Comparison of ENCODE assay signal across 11 mouse cellular contexts in the genomic region with DNA sequence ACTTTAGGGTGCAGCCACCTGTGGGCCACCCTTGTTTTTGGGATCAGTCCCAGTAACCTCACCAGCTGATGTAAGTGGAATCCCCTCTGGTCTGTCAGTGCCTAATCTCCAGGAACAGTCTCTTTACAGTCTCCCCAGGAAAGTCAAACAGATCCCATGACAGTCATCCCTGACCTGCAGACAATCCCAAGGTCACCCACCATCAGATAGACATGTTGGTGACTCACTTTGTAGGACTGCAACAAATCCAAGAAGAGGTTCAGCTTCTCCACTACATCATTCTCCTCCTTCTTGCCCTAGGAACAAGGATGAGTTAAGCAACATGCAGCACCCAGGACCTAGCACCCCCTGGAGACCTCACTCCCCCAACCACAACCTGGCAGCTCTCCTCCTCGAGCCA.
"Had no signal": no experiment of that assay in that cellular context is flagged by ENCODE, and none has a peak within 500 bp of the region (broad histone marks: within the 10 kb centered on the region; RNA-seq: fewer than 3 reads in every experiment).

No protein-coding gene starts in this region.

- ATAC-seq: lung, postnatal 0 days; midbrain, embryonic 13.5 days; midbrain, embryonic 15.5 days had no signal

- DNase-seq: lung, adult 2 months; lung, postnatal 14 days; lung, postnatal 36 days; right cerebral cortex, postnatal 14 days; thymus, adult 2 months had no signal

- H3K27me3 ChIP-seq: lung, embryonic 15.5 days; midbrain, embryonic 13.5 days; midbrain, embryonic 15.5 days; neural tube, embryonic 12.5 days; stomach, embryonic 15.5 days had no signal
